Mouse (Mus musculus) heart, embryonic 16.5 days (tissue): ENCODE data around the gene Spc24. TPM values are rescaled to one million over a fixed set of nuclear protein-coding genes. Genes with fewer than 3 reads are reported as not detected.

Experiments
- ATAC-seq: fragments of 200-750 bp; cut with Nextera tagmentation; replicated peaks from 2 replicates; pipeline ENCODE4 v1.8.0; 2017; ENCODE audit warnings: moderate number of reproducible peaks; ENCODE audit not compliant: insufficient read depth, low FRiP score; ENCODE audit errors: extremely low read depth
- H3K27ac ChIP-seq: fragments of 300-500 bp; sonication (generic); 2 replicates; pipeline ENCODE4 v1.5.1; 2014; ENCODE audit warnings: mild to moderate bottlenecking, low read length, control low read depth, moderate library complexity
- H3K27me3 ChIP-seq: fragments of 300-500 bp; sonication (generic); 2 replicates; pipeline ENCODE4 v1.6.1; 2014; ENCODE audit warnings: low read length, mixed read lengths; ENCODE audit not compliant: control insufficient read depth, insufficient read depth
- H3K36me3 ChIP-seq: fragments of 300-500 bp; sonication (generic); 2 replicates; pipeline ENCODE4 v1.6.1; 2014; ENCODE audit not compliant: control insufficient read depth, insufficient read depth
- H3K4me1 ChIP-seq: fragments of 300-500 bp; sonication (generic); 2 replicates; pipeline ENCODE4 v1.6.1; 2014; ENCODE audit warnings: low read length, mixed read lengths; ENCODE audit not compliant: control insufficient read depth, insufficient read depth
- H3K4me2 ChIP-seq: fragments of 300-500 bp; sonication (generic); 2 replicates; pipeline ENCODE4 v1.6.1; 2014; ENCODE audit warnings: low read depth, mild to moderate bottlenecking, control low read depth, low read length
- H3K4me3 ChIP-seq: fragments of 300-500 bp; sonication (generic); 2 replicates; pipeline ENCODE4 v1.5.1; 2014; ENCODE audit warnings: mild to moderate bottlenecking, control low read depth, low read length
- H3K9ac ChIP-seq: fragments of 300-500 bp; sonication (generic); 2 replicates; pipeline ENCODE4 v1.6.1; 2014; ENCODE audit warnings: low read length, control low read depth
- H3K9me3 ChIP-seq: fragments of 300-500 bp; sonication (generic); replicated peaks from 2 replicates; pipeline ENCODE4 v1.6.1; 2016; ENCODE audit warnings: low read length; ENCODE audit not compliant: control insufficient read depth
- WGBS: fragments of 180-500 bp; shearing (Covaris S2); extraction: QIAGEN DNeasy Blood & Tissue Kit; methylation state at CpG from one replicate; pipeline ENCODE4 v1.1.7; 2014; 5-methylcytosine and 5-hydroxymethylcytosine counted together
- polyA plus RNA-seq: library from polyadenylated mRNA; unstranded; fragments of >200 nt; fragmentation: Nextera tagmentation; extraction: Ambion mirVana; gene quantifications from 2 replicates; pipeline ENCODE4 v1.2.1, GENCODE M21; 2015

Spc24 gene
- polyA plus RNA-seq, 1 experiment from 2014 or later, result 93.2 TPM

- H3K27ac ChIP-seq, result peak overlapping the region; percentile 85
- no peaks in the 10 kb centered on the region for H3K27me3 ChIP-seq
- no peaks in the 10 kb centered on the region for H3K9me3 ChIP-seq
- peaks cover 36% of the 10 kb centered on the region for H3K36me3 ChIP-seq
- H3K4me3 ChIP-seq, result peak overlapping the region; percentile 3; the same call in 1 of the 2 replicates
- H3K4me2 ChIP-seq, result peak overlapping the region; percentile 13; the same call in 1 of the 2 replicates
- peak overlapping the region; percentile 21; the same call in 1 of the 2 replicates for H3K9ac ChIP-seq
- WGBS, result 8% methylated on average over 7 of the region's 7 CpGs
- peak; percentile 89 for ATAC-seq
- H3K4me1 ChIP-seq, result peaks cover 35% of the 10 kb centered on the region
Measured at GRCm38 (mm10) chr9:21748033-21748432, 12.1 kb downstream of the Spc24 start.

DNA sequence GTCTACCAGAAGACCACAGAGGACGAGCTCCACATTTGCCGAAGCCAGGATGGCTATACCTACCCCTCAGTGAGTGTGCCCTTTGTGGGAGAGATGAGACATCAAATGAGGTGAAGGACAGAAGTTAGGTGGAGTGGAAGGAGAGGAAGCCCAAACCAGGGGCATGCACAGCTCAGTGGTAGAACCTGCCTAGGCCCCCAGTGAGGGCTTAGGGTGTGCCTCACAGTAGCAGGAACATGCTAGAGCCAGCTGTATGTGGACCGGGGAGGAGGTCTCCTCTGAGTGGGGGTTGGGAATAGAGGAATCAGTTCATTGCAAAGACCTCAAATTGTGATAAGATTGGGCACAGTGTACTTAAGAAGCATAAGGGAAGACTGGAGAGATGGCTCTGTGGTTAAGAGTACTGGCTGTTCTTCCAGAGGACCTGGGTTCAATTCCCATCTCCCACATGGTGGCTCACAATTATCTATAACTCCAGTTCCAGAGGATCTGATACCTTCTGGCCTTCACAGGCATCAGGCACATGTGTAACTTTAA, 12.8 kb downstream of the Spc24 start:
- H3K36me3 ChIP-seq, result peaks cover 41% of the 10 kb centered on the region
- no peak overlapping the region for H3K9ac ChIP-seq
- peak overlapping the region; percentile 85 for H3K27ac ChIP-seq
- H3K4me2 ChIP-seq, result no peak overlapping the region
- peaks cover 28% of the 10 kb centered on the region for H3K4me1 ChIP-seq
- H3K27me3 ChIP-seq, result no peaks in the 10 kb centered on the region
- no peaks in the 10 kb centered on the region for H3K9me3 ChIP-seq
- H3K4me3 ChIP-seq, result no peak overlapping the region
- ATAC-seq, result no peak
- WGBS, result 85% methylated on average over 3 of the region's 3 CpGs

DNA sequence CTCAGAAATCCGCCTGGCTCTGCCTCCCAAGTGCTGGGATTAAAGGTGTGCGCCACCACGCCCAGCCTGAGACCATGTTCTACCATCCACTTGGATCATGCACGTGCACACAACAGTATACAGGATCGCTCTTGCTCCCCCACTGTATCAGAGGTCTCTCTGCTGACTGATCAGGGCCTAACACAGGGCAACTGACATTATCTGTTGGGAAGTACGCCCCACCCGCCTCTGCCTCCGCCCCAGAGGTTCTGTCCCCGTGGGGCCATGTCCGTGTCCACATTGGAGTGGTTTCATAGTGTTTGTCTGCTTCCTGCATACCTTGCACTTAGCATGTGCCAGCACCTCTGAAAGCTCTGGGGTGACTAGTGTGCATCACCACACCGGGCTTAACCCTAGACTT, 18.6 kb downstream of the Spc24 start:
- 91% methylated on average over 11 of the region's 11 CpGs for WGBS

DNA sequence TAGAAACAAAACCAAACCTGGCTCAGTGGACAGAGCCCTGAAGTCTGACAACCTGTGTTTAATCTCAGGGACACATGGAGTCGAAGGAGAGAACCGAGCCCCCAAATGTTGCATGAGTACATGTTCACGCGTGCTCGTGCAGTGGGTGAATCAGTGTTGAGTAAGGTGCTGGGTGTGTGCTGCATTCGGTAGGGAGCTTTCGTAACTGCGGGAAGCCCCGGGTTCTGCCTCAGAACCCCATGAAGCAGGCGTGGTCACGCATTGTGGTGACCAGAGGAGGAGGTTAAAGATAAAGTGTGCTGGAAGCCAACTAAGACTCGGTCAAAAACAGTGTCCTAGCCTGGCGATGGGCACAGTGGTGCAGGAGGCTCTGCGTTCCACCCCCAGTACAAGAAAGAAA, 19.7 kb downstream of the Spc24 start:
- no peak overlapping the region for H3K4me3 ChIP-seq
- 93% methylated on average over 14 of the region's 14 CpGs for WGBS
- H3K27ac ChIP-seq, result no peak overlapping the region
- no peaks in the 10 kb centered on the region for H3K27me3 ChIP-seq
- no peak overlapping the region for H3K9ac ChIP-seq
- H3K4me2 ChIP-seq, result no peak overlapping the region
- no peaks in the 10 kb centered on the region for H3K9me3 ChIP-seq
- ATAC-seq, result no peak
- H3K4me1 ChIP-seq, result 0 out of 2 replicates have a peak, but pooled peaks cover 5% of the 10 kb centered on the region
- peaks cover 64% of the 10 kb centered on the region for H3K36me3 ChIP-seq

More for the DNA sequence above, 18.6 kb downstream of the Spc24 start:
- Histone ChIP-seq H3K27me3 (no peaks in the 10 kb centered on the region), H3K27ac (no peak overlapping the region), H3K9ac (no peak overlapping the region), H3K4me1 (0 out of 2 replicates have a peak, but pooled peaks cover 5% of the 10 kb centered on the region), H3K9me3 (no peaks in the 10 kb centered on the region), H3K4me2 (no peak overlapping the region), H3K4me3 (no peak overlapping the region), H3K36me3 (peaks cover 73% of the 10 kb centered on the region)
- no peak for ATAC-seq

DNA sequence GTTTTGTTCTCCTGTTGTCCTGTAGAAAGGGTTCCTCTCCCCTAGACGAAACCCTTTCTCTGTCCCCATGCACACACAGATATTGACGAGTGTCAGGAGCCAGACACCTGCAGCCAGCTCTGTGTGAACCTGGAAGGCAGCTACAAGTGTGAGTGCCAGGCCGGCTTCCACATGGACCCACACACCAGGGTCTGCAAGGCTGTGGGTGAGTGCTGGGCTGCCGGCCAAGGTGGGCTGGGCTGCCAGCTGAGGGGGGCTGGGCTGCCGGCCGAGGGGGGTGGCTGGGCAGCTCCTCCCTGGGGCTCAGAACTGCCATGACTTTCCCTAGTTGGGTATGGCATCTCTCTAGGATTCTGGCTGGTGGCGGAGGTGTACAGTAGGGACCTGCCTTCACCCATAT, 21.3 kb downstream of the Spc24 start:
- peak; percentile 50; the same call in 1 of the 2 replicates for ATAC-seq
- Histone ChIP-seq H3K9ac (no peak overlapping the region), H3K4me2 (no peak overlapping the region), H3K27ac (no peak overlapping the region), H3K27me3 (no peaks in the 10 kb centered on the region), H3K4me1 (0 out of 2 replicates have a peak, but pooled peaks cover 5% of the 10 kb centered on the region), H3K9me3 (no peaks in the 10 kb centered on the region), H3K4me3 (no peak overlapping the region), H3K36me3 (peaks cover 62% of the 10 kb centered on the region)
- WGBS, result 51% methylated on average over 7 of the region's 7 CpGs

DNA sequence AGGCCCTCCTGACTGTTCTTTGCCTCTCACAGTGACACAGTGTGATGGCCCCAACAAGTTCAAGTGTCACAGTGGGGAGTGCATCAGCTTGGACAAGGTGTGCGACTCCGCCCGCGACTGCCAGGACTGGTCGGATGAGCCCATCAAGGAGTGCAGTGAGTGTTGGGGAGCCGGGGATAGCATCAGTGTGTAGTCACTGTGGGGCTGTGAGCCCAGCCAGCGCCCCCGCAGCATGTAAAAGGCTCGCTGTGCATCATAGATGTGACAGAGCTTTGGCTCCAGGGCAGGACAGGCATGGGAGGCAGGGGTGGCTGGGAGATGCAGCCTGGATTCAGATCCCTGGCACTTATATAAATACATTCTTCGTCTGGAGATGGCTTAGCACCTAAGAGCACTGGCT, 22.9 kb downstream of the Spc24 start:
- Histone ChIP-seq H3K27me3 (no peaks in the 10 kb centered on the region), H3K27ac (no peak overlapping the region), H3K4me2 (no peak overlapping the region), H3K4me1 (0 out of 2 replicates have a peak, but pooled peaks cover 5% of the 10 kb centered on the region), H3K4me3 (no peak overlapping the region), H3K36me3 (peaks cover 71% of the 10 kb centered on the region), H3K9ac (no peak overlapping the region), H3K9me3 (no peaks in the 10 kb centered on the region)
- 94% methylated on average over 10 of the region's 10 CpGs for WGBS
- ATAC-seq, result no peak

- Histone ChIP-seq H3K4me1 (0 out of 2 replicates have a peak, but pooled peaks cover 5% of the 10 kb centered on the region), H3K9ac (no peak overlapping the region), H3K27me3 (no peaks in the 10 kb centered on the region), H3K4me2 (no peak overlapping the region), H3K36me3 (peaks cover 70% of the 10 kb centered on the region), H3K4me3 (no peak overlapping the region), H3K27ac (no peak overlapping the region), H3K9me3 (no peaks in the 10 kb centered on the region)
- WGBS, result 61% methylated on average over 3 of the region's 3 CpGs
- no peak for ATAC-seq
Measured at GRCm38 (mm10) chr9:21736580-21736979, 23.5 kb downstream of the Spc24 start.

- ATAC-seq, result no peak
- H3K4me2 ChIP-seq, result no peak overlapping the region
- H3K9ac ChIP-seq, result no peak overlapping the region
- H3K27me3 ChIP-seq, result no peaks in the 10 kb centered on the region
- H3K9me3 ChIP-seq, result no peaks in the 10 kb centered on the region
- H3K4me3 ChIP-seq, result no peak overlapping the region
- WGBS, result 92% methylated on average over 14 of the region's 14 CpGs
- 0 out of 2 replicates have a peak, but pooled peaks cover 5% of the 10 kb centered on the region for H3K4me1 ChIP-seq
- H3K27ac ChIP-seq, result no peak overlapping the region
- peaks cover 64% of the 10 kb centered on the region for H3K36me3 ChIP-seq
Measured at GRCm38 (mm10) chr9:21735126-21735525, 25.0 kb downstream of the Spc24 start.

GRCm38 (mm10) chr9:21733989-21734388, 26.1 kb downstream of the Spc24 start:
- Histone ChIP-seq H3K4me1 (peaks cover 10% of the 10 kb centered on the region; the same call in 1 of the 2 replicates), H3K9me3 (no peaks in the 10 kb centered on the region), H3K4me3 (no peak overlapping the region), H3K4me2 (no peak overlapping the region), H3K27ac (no peak overlapping the region), H3K9ac (no peak overlapping the region), H3K27me3 (no peaks in the 10 kb centered on the region), H3K36me3 (peaks cover 52% of the 10 kb centered on the region)
- ATAC-seq, result no peak
- 95% methylated on average over 7 of the region's 7 CpGs for WGBS
